Mouse (Mus musculus) CH12F3 (cell line): Measurements from ENCODE around the gene Diexf.

Experiments used
- in situ Hi-C: fragments of 300-500 bp; cut with MboI; formaldehyde crosslinking; loops from 2 replicates; pipeline ENCODE4 v1.14.3; 2020; ENCODE audit warnings: low sequenced_read_pairs

Gene Diexf

GRCm38 (mm10) chr1:193141118-193141517 lies 11.0 kb upstream of the Diexf start:
- in situ Hi-C loops, result no loop called here

- in situ Hi-C loops, result no loop called here
These were observed 8.6 kb upstream of the Diexf start for GRCm38 (mm10) chr1:193138669-193139068.

DNA sequence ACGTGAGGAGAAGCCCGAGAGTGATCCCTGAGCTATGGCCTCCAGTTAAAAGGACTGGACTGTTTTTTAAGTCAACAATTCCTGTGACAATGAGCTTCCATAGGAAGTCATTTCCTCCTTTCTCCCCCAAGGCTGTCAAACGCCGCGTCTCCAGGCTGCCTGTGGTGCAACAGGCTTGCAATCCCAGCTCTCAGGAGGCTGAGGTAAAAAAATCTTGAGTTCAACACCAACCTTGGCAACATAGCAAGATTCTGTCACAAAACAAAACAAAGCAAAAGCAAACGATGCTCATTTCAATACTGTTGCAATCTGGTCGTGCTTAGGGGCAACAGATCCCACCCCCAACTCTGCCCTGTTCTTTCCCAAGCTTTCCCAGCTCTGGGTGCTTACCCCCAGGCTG lies 8.0 kb upstream of the Diexf start:
- in situ Hi-C loops, result no loop called here

- in situ Hi-C loops, result no loop called here
These were observed 3.7 kb upstream of the Diexf start for GRCm38 (mm10) chr1:193133726-193134125.

DNA sequence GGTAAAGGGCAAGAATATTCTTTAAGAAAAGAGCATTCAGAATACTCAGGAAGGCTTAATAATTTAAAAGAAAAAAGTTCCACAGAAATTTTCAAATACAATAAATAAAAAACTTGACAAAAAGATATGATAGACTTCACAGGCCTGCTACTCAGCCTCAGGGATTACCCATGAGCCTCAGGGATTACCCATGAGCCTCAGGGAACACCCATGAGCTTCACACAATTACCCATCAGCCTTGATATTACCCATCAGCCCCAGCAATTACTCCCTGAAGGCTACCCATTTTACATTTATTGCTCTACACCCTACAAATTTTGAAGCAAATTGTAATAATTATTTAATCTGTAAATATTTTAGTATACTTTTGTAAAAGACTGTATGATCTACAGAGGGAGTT lies 2.3 kb upstream of the Diexf start:
- in situ Hi-C loops, result no loop called here

- in situ Hi-C loops, result no loop called here
These were observed 1.4 kb upstream of the Diexf start for GRCm38 (mm10) chr1:193131311-193131948.

DNA sequence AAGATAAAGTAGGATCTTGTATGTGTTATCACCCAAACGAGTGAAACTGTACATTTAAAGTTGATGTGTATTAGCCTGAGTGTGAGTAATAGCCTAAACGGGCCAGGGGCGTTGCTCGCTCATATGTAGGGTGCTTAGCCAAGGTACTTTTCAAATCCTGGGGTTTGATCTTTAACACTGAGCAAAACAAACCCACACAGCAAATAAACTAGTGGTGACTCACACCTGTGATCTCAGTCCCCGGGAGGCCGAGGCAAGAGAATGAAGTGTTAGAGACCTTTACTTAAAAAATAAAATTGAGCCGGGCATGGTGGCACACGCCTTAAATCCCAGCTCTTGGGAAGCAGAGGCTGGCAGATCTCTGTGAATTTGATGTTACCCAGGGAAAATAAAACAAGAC lies 767 bp upstream of the Diexf start:
- in situ Hi-C loops, result no loop called here

DNA sequence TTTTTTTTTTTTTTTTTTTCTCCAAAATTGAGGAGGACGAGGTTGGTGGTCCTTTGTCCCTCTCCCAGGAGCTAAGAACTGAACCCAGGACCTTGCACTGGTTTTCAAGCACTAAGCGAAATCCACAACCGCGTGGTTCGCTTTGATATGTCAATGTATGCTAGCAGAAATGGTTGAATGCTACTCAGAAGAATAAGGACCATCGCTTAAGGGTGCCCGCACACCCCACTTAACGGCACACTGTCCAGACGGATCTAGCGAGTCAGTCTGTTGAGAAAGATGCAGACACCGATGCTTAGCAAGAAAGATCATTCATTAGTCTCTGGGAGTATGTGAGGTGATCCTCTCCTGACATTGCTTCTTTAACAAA lies 369 bp upstream of the Diexf start:
- in situ Hi-C loops, result no loop called here

DNA sequence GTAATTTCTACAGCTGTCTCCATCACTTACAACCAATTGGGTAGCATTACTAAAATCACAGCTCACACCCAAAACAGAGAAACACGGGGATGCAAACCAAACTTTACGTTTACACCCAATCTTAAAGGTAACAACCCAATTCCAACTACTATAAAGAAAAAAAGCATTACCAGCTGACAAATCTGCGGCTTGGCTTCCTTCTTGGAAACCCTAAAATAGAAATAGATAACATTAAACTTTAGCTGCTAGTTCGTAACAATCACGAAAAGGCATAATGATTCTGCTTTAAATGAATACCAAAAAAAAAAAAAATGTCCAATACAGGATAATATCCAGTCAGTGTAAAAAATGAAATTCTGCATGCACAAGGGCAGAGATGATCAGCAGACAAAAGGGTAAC lies 751 bp downstream of the Diexf start:
- in situ Hi-C loops, result no loop called here

DNA sequence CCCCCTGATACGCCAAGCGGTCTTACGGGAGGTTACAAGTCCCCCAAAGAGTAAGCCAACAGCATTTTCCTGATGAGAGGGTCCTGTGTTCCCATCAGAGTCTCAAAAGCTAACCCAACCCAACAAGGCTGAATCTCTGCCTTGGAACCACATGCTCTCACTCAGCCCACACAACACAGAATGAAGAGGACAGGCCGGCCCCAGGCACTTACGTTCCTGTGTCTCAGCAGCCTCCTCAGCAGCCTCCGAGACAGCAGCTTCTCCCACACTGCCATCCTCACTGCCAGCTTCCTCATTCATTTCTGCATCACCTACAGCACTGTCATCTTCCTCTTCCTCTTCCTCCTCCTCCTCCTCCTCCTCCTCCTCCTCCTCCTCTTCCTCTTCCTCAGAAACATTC lies 2.0 kb downstream of the Diexf start:
- in situ Hi-C loops, result no loop called here

DNA sequence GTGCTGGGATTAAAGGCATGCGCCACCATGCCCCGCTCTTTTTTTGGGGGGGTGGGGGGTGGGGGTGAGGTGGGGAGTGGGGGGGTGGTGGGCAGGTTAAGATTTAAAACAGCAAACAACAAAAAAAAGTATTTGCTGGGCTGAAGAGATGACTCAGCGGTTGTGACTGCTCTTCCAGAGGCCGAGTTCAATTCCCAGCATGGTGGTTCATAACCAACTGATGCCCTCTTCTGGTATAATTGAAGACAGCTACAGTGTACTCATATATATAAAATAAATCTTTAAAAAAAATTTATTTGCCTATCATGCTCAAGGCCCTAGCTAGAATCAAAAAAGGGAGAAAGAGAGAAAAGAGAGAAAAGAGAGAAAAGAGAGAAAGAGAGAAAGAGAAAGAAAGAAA lies 4.2 kb downstream of the Diexf start:
- in situ Hi-C loops, result no loop called here

GRCm38 (mm10) chr1:193123290-193123689 lies 6.8 kb downstream of the Diexf start:
- in situ Hi-C loops, result no loop called here

GRCm38 (mm10) chr1:193122793-193123192 lies 7.3 kb downstream of the Diexf start:
- in situ Hi-C loops, result no loop called here

GRCm38 (mm10) chr1:193112093-193112492 lies 18.0 kb downstream of the Diexf start:
- in situ Hi-C loops, result no loop called here

DNA sequence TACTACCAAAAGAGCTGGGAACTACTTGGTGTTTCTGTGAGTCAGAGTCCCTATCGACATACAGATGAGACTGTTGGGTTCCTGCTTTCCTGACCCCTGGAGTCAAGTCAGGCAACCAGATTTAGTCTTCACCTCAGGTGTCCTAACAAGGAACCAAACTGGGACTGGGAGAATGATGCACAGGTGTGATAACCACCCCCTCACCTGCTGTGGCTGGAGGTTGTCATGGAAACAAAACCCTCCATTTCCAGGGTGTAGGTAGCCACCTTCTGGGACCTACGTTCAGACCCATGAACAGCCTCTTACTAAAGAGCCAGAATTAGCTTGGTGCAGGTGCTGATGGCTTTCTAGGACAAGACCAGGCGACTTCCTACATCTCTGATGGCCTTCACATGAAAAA lies 27.1 kb downstream of the Diexf start:
- in situ Hi-C loops, result no loop called here

GRCm38 (mm10) chr1:193102556-193102955 lies 27.5 kb downstream of the Diexf start:
- in situ Hi-C loops, result no loop called here

DNA sequence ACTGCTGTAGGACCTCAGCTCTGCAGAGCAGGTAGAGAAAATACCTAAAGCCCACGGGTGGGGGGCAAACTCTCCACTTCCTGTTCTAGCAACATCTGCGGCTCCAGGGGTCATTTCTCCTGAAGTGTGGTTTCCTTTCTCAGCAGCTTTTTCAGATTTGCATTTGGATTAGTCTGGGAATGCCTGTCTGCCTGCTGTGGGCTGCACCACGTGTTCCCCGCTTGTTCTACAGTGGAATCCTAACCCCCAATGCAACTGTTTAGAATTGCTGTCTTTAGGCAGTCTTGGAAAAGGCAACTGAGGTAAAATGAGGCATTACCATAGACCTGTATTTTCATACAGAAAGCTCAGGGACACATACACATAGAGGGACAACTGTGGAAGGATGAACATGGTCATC lies 28.0 kb downstream of the Diexf start:
- in situ Hi-C loops, result no loop called here

- in situ Hi-C loops, result no loop called here
These were observed 31.1 kb downstream of the Diexf start for GRCm38 (mm10) chr1:193098946-193099345.

- in situ Hi-C loops, result no loop called here
These were observed 36.5 kb downstream of the Diexf start for GRCm38 (mm10) chr1:193093596-193093995.

DNA sequence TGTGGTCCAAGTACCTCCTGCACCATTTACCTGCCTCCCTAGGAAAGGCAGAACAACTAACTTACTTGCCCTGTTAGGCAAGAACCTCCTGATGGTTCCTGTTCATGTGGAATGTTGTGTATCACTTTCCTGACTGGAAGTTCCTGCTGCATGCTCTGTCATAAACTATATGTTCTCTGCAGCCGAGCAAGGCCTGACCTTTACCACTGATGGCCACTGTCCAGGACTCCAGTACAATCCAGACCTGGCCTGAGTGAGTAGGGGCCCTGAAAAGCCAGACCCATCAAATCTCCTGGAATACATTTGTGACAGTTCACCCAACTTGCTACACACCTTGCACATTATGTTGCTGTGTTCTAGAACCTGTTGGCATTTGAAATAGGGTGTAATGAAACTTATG lies 37.3 kb downstream of the Diexf start:
- in situ Hi-C loops, result no loop called here

DNA sequence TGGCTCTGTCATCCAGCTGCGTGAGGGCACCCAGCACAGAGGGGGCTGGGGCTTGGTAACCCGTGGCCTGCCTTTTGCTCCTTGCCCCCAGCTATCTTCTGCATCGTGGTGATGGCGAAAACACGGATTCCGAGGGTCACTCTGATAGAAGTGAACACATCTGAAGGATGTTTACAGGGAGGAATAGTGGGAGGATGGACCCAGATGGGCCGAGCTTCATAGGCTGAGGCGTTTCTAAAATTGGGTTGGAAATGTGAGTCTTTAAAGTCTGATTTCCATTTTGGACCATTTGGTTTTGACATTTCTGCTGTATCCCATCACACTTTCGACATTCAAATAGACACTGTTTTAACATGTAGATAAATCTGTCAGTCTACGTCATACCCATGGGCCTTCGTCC lies 39.2 kb downstream of the Diexf start:
- in situ Hi-C loops, result no loop called here

DNA sequence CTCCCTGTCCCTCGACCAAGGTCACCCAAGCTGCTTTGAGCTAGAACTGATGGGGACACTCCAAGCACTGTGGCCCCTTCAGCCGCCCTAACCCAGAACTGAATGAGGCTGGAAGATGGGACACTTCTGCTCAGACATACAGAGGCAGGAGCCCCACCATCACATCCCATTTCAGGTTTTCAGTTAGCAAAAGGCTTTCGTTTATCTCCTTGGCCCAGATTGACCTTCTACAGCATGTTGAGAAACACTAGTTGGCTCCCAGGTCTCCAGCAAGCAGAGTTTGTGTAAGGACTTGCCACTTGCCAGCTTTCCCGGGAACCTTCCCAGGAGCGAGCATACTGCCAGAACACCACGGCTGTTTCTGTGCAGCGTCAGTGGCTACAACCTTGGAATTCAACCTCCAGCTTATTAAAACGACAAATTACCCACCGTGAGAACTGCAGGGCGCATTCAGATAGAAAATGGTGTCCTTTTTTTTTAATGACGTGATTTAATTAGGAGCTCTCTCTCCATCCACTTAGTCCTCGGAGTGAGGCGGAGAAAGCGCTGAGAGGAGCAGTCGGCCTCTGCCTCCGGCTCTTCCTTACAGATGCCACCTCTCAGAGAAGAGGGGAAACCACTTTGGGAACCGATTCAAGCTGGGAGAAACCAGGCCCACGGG lies 39.7 kb downstream of the Diexf start:
- in situ Hi-C loops, result no loop called here

- in situ Hi-C loops, result no loop called here
These were observed 40.4 kb downstream of the Diexf start for GRCm38 (mm10) chr1:193089683-193090082.
